Mouse (Mus musculus): ENCODE results near the gene Bcl9l.

Gene Bcl9l

GRCm38 (mm10) chr9:44513610-44514009 is 31.0 kb downstream of the Bcl9l start:
- no peak for DNase-seq

GRCm38 (mm10) chr9:44514147-44514546 is 31.5 kb downstream of the Bcl9l start:
- no peak for DNase-seq

GRCm38 (mm10) chr9:44515131-44515751 is 32.6 kb downstream of the Bcl9l start:
- no peak for DNase-seq

GRCm38 (mm10) chr9:44515891-44516290 is 33.3 kb downstream of the Bcl9l start:
- DNase-seq: no peak

- DNase-seq: peak; percentile 50
Observed at GRCm38 (mm10) chr9:44517368-44517767, 34.7 kb downstream of the Bcl9l start.

- no peak for DNase-seq
Observed at GRCm38 (mm10) chr9:44518068-44518467, 35.4 kb downstream of the Bcl9l start.

- no peak for DNase-seq
Observed at GRCm38 (mm10) chr9:44521927-44522326, 39.3 kb downstream of the Bcl9l start.

- no peak for DNase-seq
Observed at GRCm38 (mm10) chr9:44523686-44524085, 41.1 kb downstream of the Bcl9l start.

- DNase-seq: no peak
Observed at GRCm38 (mm10) chr9:44524235-44524826, 41.7 kb downstream of the Bcl9l start.

GRCm38 (mm10) chr9:44525001-44525400 is 42.4 kb downstream of the Bcl9l start:
- DNase-seq: no peak

- DNase-seq: no peak
Observed at GRCm38 (mm10) chr9:44525589-44525988, 43.0 kb downstream of the Bcl9l start.

GRCm38 (mm10) chr9:44526337-44527112 is 43.9 kb downstream of the Bcl9l start:
- DNase-seq: no peak

- no peak for DNase-seq
Observed at GRCm38 (mm10) chr9:44528340-44528739, 45.7 kb downstream of the Bcl9l start.

- no peak for DNase-seq
Observed at GRCm38 (mm10) chr9:44532991-44533580, 50.5 kb downstream of the Bcl9l start.

GRCm38 (mm10) chr9:44537625-44538301 is 55.1 kb downstream of the Bcl9l start:
- no peak for DNase-seq

GRCm38 (mm10) chr9:44539816-44540421 is 57.3 kb downstream of the Bcl9l start:
- no peak for DNase-seq

- no peak for DNase-seq
Observed at GRCm38 (mm10) chr9:44540676-44541075, 58.1 kb downstream of the Bcl9l start.

- DNase-seq: no peak
Observed at GRCm38 (mm10) chr9:44542364-44542763, 59.7 kb downstream of the Bcl9l start.

- no peak for DNase-seq
Observed at GRCm38 (mm10) chr9:44544986-44545385, 62.4 kb downstream of the Bcl9l start.

GRCm38 (mm10) chr9:44548412-44549152 is 66.0 kb downstream of the Bcl9l start:
- DNase-seq: no peak

- DNase-seq: no peak
Observed at GRCm38 (mm10) chr9:44551138-44551537, 68.5 kb downstream of the Bcl9l start.

GRCm38 (mm10) chr9:44552161-44552560 is 69.5 kb downstream of the Bcl9l start:
- no peak for DNase-seq
